Mouse (Mus musculus): ENCODE measurements around the gene Slc22a20. TPM values are rescaled to one million over a fixed set of nuclear protein-coding genes. Genes with fewer than 3 reads are reported as not detected.

Gene Slc22a20
- total RNA-seq, 2 experiments from 2014 or later: not detected

DNA sequence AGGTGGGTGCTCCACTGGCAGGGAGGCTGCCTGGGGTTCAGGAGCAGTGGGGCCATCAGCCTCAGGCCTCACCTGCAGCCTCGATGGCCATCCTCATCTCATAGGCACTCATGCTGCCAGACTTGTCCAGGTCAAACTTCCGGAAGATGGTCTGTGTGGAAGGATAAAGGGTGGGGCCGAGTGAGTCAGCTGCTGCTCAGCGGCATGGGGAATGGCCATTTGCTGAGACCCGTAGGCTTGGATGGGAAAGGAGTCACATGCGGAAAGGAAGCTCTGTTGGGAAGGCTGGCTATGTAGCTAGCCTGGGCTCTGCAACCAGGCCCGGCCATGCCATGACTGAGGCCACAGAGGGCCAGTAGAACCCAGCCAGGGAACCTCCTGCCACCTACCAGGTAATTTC, 5.5 kb upstream of the Slc22a20 start:
- ATAC-seq (replicated peaks; ENCODE audit: low FRiP score, low TSS enrichment, poor library complexity, severe bottlenecking): no peak

DNA sequence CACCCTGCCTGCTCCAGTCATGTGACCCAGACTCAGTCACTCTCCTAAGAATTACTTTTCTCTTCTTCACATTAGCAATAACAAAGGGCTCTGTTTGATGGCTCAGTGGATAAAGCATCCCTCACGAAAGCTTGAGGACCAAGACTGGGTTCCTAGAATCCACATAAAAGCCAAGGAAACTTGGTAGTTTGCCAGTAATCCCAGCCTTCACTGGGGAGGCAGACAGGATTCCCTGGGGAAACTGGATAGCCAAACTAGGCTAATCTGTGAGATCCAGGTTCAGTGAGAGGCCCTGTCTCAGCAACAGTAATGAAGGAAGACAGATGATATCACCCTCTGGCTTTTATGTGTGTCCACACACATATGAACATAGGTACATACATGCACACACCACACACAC, 5.0 kb upstream of the Slc22a20 start:
- no peak for ATAC-seq (replicated peaks; ENCODE audit: low FRiP score, low TSS enrichment, poor library complexity, severe bottlenecking)

DNA sequence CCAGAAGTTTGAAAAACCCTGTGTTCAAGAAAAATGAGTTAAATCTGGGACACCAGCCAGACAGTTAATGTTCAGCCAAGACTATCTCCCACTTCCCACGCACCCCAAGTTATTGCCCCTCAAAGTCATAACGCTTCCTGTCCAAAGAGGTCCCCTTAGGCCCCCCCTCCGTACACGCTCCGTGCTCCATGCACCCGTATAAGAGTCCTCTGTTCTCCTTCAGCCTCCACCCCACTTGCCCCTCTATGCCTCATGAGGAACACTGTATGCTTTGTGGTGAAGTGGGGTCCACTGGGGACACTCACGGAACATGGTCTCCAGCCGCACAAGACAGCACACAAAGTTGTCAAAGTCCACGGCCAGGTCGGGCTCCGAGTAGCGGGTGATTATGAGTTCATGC, 4.1 kb upstream of the Slc22a20 start:
- ATAC-seq (replicated peaks; ENCODE audit: low FRiP score, low TSS enrichment, poor library complexity, severe bottlenecking): no peak

DNA sequence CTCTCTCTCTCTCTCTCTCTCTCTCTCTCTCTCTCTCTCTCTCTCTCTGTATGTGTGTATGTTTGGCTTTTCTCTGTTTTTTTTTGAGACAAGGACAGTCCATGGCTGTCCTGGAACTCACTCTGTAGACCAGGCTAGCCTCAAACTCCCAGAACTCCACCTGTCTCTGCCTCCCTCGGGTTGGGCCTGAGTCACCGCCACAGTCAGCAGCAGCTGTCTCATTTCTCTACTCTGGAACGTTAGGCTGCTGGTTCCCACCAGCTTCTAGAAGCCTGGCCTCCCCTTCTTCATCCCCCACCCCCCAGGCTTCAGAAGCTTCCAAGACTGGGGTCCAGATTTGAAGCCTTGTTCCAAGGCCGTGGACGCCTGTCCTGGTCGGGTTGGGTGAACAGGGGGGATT, 3.6 kb upstream of the Slc22a20 start:
- ATAC-seq (replicated peaks; ENCODE audit: low FRiP score, low TSS enrichment, poor library complexity, severe bottlenecking): no peak

DNA sequence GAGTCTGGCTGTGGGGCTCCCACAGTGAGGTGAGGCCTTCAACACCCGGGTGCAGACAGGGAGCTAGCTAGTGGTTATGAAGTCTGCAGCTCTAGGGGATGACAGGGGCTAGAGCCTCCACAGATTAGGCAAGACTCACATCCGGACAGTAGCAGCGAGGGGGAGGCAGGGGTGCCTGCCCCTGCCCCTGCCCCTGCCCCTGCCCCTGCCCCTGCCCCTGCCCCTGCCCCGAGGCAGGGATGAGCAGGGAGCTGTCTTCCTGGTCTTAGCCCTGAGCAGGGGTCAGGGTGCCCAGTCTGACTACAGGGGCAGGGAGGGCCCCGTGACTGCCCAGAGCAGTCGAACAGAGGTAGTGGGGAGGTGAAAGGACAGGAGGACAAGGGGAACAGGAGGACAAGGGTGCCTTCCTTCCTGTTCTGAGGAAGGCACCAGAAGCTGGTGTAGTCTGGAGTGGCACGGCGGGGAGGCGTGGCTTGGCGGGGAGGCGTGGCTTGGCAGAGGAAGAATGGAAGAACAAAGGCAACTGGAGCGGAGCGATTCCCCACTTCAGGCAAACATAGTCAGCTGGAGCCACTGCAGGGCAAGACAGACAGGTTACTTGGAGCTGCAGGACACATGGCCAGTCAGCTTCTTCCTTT, 3.0 kb upstream of the Slc22a20 start:
- peak; percentile 64 for ATAC-seq (replicated peaks; ENCODE audit: low FRiP score, low TSS enrichment, poor library complexity, severe bottlenecking)

DNA sequence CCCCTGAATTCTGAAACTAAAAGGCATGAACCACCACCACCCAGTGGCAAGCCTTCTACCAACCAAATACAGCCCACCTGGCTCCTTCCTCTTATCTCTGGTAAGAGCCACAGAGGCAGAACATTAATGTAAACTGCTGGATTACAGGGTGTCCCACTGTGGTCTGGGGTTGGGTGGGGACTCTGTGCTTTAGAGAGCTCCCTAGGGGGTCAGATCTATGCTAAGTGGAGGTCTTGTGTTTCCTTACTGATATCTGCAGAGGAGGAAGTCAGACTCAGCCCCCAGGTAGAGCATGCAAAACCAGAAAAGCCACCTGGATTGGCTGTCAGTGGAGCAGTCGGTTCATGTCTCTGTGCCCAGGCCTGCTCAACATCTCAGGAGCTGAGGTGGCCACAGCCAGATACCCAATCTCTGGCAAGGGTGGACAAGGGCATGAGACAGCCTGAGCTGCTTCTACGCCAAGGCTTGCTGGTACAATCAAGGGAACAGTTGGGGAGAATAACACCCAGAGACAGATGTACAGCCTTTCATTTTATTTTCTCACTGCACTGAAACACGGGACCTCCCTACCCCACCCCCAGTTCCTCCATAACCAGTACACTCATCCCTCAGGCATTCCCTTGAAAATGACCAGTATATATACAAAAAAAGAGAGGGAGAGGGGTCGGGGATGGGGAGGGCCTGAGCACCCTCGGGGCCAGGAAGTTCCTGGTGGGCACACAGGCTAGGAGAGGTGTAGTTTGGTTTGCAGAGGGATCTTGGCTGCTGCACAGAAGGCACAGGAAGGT, 2.3 kb upstream of the Slc22a20 start:
- ATAC-seq (replicated peaks; ENCODE audit: low FRiP score, low TSS enrichment, poor library complexity, severe bottlenecking): peak; percentile 58; the same call in 1 of the 2 replicates

DNA sequence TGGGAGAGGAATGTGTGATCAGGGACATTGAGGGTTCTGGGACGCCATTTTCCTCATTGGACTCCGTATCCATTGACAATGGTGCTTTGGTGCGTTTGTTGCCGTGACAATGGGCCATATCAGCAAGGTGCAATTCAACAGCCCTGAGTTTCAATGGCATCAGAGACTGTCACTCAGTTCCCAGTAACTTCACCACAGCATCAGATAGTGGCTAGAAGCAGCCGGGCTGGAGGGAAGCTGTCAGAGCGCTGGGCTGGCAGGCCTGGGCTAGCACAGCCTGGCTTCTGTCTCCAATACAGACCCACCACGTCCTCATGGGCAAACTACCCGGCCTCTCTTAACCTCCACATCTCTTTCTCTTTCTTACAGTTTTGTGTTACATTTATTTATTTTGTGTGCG, 5.5 kb downstream of the Slc22a20 start:
- peak; percentile 79 for ATAC-seq (replicated peaks; ENCODE audit: low FRiP score, low TSS enrichment, poor library complexity, severe bottlenecking)

DNA sequence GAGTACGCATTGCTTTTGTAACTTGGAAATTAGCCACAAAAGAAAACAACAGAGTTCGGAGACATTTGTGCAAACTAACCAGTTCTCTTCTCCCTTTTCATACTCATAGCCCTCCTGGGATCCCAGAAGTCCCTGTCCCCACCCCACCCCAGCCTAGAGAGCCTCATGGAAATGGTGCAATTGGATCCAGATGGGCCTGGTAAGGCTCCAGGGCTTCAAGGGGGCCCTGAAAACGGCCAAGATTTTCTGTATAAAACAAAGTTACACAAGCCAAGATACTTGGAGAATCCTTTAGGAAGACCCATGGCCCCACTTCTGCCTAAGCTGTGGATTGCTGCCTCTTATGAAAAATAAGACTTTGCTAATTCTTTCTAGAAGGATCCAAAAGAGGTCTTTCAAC, 8.2 kb downstream of the Slc22a20 start:
- no peak for ATAC-seq (replicated peaks; ENCODE audit: low FRiP score, low TSS enrichment, poor library complexity, severe bottlenecking)

DNA sequence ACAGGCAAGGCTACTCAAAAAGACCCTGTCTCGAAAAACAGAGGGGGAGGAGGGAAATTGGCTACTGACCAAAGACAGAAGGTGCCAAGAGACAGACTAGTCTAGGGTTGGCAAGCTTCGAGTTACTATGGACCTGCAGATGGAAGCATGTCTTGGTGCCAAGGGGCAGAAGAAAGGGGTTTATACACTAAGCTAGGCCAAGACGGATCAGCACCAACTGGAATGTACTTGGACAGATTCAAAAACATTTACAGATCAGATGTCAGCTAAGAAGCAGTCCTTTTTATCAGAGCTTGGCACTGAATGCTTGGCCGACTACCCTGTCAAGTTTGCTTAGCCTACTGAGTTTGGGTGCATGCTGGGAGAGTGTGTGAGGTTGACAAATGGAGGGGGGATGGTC, 10.3 kb downstream of the Slc22a20 start:
- ATAC-seq (replicated peaks; ENCODE audit: low FRiP score, low TSS enrichment, poor library complexity, severe bottlenecking): no peak

DNA sequence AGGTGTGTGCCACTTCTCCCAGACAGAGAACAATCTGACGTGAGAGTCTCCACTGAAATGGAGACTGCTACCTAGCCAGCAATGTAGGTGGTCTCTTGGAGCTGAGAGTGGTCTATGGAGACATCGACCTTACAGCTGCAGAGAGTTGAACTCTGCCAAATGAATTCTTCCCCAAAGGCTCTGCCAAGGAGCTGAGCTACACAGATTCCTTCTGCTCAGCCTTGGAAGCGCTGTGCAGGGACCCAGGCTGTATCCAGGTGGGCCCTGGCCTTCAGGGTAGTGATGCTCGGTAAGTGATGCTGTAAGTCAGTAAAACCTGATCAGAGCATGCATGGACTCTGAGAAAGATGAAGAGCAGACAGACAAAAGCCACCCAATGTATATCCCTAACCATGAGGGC, 10.8 kb downstream of the Slc22a20 start:
- ATAC-seq (replicated peaks; ENCODE audit: low FRiP score, low TSS enrichment, poor library complexity, severe bottlenecking): no peak

DNA sequence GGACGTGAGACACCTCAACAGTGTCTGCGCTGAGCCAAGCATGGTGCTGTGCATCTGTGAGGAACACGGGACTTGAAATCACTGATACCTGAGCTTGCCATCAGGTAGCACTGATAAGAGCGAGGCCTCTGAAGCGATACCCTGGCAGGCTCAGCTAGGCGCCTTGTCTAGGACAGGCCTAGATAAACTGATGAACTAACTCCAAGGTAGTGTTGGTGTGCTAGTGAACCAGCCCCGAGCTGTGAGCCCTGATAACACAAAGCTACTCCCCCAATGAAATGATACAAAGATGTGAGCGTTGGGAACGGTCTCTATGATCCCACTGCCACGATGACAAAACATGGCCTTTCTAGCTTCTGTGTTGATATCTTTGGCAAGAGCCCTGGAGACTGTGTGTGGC, 18.3 kb downstream of the Slc22a20 start:
- ATAC-seq (replicated peaks; ENCODE audit: low FRiP score, low TSS enrichment, poor library complexity, severe bottlenecking): peak; percentile 76

DNA sequence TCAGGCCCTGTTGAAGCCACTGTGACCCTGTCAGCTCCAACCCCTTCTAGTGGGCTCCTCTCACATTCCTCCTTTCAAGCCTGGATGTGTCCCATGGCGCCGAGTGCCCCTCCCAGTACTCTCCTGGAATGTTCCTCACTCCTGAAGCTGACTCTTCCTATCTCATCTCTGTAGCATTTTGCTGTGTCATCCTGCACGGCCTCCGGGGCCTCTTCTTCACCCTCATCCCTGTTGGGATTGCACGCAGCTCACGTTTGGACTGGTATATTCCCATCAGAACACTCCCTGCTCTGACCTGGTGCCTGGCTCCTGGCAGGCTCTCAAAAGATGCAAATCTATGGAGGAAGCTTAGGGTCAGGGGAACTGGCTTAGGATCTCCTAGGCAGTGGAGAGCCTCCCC, 19.2 kb downstream of the Slc22a20 start:
- no peak for ATAC-seq (replicated peaks; ENCODE audit: low FRiP score, low TSS enrichment, poor library complexity, severe bottlenecking)

DNA sequence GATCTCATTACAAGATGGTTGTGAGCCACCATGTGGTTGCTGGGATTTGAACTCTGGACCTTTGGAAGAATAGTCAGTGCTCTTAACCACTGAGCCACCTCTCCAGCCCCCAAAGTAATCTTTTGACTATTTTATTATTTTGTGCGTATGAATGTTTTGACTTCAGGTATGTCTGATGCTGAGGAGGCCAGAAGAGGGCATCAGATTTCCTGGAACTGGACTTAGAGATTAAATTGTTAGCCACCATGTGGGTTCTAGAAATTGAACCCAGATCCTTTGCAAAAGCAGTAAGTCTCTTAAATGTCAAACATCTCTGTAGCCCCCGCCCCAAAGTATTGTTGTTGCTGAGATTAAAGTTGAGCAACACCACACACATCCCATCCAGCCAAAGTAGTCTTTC, 20.0 kb downstream of the Slc22a20 start:
- no peak for ATAC-seq (replicated peaks; ENCODE audit: low FRiP score, low TSS enrichment, poor library complexity, severe bottlenecking)

DNA sequence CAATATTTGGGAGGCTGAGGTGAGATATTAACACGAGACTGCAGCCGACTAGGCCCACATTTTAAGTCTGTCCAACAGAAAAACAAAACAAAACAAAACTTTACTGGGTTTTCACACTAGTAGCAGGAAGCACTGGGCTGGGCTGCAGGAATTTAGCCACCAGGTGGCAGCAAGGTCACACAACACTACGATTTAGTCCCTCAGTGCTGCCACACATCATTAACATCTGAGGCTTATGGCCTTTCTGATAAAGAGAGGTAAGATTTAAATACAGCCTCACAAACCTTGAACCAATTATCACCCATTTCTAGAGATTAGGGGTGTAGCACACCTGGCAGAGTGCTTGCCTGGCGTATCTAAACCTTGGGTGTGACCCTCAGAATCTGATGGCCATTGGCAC, 20.7 kb downstream of the Slc22a20 start:
- ATAC-seq (replicated peaks; ENCODE audit: low FRiP score, low TSS enrichment, poor library complexity, severe bottlenecking): peak; percentile 58

DNA sequence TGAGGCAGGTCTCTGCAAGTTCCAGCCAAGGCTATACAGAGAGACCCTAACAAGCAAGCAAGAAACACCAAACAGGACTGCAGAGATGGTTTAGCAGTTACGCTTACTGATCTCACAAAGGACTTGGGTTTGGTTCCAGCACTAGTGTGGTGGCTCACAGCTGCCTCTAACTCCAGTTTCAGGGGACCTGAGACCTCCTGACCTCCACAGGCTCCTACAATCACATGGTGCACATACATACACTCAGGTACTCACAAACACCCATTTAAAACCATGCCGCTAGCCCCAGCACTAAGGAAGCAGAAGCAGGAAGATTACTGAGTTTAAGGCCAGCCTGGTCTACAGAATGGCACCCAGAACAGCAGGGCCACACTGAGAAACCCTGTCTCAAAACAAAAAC, 21.1 kb downstream of the Slc22a20 start:
- no peak for ATAC-seq (replicated peaks; ENCODE audit: low FRiP score, low TSS enrichment, poor library complexity, severe bottlenecking)

DNA sequence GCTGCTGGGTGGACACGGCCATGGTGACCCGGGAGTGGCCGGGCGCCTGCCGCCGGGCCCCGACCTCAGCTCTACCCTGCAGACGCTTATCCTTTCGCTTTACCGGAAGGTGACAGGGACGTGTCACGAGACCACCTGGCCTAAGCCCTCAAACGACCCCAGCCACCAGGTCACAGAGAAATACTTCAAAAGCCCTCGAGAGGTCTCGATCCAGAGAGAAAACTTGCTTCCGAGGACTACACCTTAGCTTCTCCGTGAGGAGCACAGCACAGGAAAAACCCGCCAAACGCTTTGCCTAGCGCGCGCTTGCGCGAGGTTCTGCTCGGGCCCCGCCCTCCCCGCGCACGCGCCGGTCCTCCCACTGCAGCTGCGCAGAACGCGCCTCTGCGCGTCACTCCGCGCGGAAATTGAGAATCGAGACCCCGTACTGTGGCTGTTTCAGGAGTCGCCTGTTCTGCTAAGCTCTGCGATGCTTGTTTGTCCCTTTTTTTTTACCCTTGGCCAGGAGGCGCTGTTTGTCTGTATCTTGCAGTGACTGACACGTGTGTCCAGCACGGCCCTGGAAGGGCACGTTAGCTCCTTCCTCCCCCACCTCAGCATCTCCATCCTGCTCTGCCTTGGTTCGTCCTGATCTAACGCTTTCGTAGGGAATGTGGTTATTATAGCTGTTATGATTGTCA, 21.9 kb downstream of the Slc22a20 start, which contains the start of gene Pola2:
Gene Pola2, minus strand, starts transcription at position 320 of the 680 bp plus-strand sequence.
- ATAC-seq (replicated peaks; ENCODE audit: low FRiP score, low TSS enrichment, poor library complexity, severe bottlenecking): peak; percentile 57

DNA sequence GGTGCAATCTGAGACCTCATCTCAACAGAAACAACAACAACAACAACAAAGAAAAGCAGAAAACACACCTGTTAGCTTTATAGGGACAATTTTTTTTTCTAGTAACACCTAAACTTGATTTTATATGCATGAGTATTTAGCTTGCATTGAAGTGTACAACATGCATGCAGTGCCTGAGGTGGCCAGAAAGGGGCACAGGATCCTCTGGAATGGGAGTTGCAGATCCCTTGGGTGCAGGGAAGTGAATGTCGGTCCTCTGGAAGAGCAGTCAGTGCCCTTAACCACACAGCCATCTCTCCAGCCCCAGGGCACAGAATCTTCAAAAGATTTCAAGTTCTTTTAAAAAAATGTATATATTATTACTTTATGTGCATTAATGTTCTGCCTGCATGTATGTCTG, 23.3 kb downstream of the Slc22a20 start:
- ATAC-seq (replicated peaks; ENCODE audit: low FRiP score, low TSS enrichment, poor library complexity, severe bottlenecking): no peak

DNA sequence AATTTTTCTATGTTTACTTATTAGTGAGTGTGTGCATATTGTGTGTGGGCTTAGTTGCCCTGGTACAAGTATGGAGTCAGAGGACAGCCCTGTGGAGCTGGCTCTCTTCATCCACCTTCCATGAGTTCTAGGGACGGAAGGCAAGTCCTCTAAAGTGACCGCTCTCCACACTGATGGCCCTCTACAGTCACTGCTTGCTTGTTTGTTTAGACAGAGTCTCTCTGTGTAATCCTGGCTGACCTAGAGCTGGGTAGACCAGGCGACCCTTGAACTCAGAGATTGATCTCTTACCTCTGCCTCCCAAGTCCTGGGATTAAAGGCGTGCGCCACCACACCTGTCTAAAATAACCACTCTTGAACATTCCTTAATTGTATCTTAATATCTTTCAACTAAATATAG, 28.6 kb downstream of the Slc22a20 start:
- ATAC-seq (replicated peaks; ENCODE audit: low FRiP score, low TSS enrichment, poor library complexity, severe bottlenecking): no peak

DNA sequence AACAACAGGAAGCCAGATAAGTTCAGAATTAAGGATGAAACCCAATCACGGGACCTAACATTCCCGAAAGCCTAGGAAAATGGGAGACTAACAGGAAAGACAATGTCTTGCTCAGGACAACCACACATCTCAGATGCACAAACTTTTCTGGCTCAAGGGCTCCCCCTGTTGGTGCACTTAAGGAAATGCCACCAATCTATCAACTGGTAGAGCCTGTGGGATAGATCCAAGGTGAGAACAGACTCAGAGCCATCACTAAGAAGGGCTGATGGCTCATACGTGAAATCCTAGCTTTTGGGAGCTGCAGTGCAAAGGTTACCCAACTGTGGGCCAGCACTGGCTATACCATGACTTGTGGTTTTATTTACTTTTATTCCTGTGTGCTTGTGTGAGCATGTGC, 29.3 kb downstream of the Slc22a20 start:
- ATAC-seq (replicated peaks; ENCODE audit: low FRiP score, low TSS enrichment, poor library complexity, severe bottlenecking): peak; percentile 60

Measured in megakaryocyte-erythroid progenitor cell, adult 5-6 weeks (primary cell).